Mouse (Mus musculus) ES-Bruce4 (cell line): ENCODE data around the gene Unc119b. TPM values are rescaled to one million over a fixed set of nuclear protein-coding genes. Genes with fewer than 3 reads are reported as not detected.
A peak's percentile ranks its signal among the peaks of the same experiment; 100 is the strongest.
"Not testable (repeated sequence)": the region's sequence is repeated elsewhere in the genome, so short reads cannot be mapped to it uniquely, and the experiment has no call there.

Source experiments
- H3K27ac ChIP-seq: 2 replicates; pipeline ENCODE4 v1.5.1; 2012; ENCODE audit warnings: low read length, inconsistent platforms; ENCODE audit not compliant: insufficient read depth
- H3K27me3 ChIP-seq: 2 replicates; pipeline ENCODE4 v1.6.1; 2012; ENCODE audit warnings: mild to moderate bottlenecking, low read length, inconsistent platforms; ENCODE audit not compliant: control insufficient read depth, poor library complexity, insufficient read depth, severe bottlenecking
- H3K36me3 ChIP-seq: 2 replicates; pipeline ENCODE4 v1.6.1; 2012; ENCODE audit warnings: inconsistent platforms, mild to moderate bottlenecking, low read length, moderate library complexity; ENCODE audit not compliant: control insufficient read depth, poor library complexity, insufficient read depth, severe bottlenecking
- H3K4me1 ChIP-seq: one replicate; pipeline ENCODE4 v1.8.1; 2011; ENCODE audit warnings: low read length; ENCODE audit not compliant: control insufficient read depth, insufficient read depth
- H3K4me3 ChIP-seq: 2 replicates; pipeline ENCODE4 v1.5.1; 2011; ENCODE audit warnings: low read depth, mild to moderate bottlenecking, low read length
- H3K9ac ChIP-seq: 2 replicates; pipeline ENCODE4 v1.6.1; 2012; ENCODE audit warnings: low read depth, mild to moderate bottlenecking, inconsistent platforms; ENCODE audit not compliant: poor library complexity, severe bottlenecking
- H3K9me3 ChIP-seq: replicated peaks from 2 replicates; pipeline ENCODE4 v1.6.1; 2012; ENCODE audit warnings: mild to moderate bottlenecking, low read length, inconsistent platforms; ENCODE audit not compliant: control insufficient read depth, poor library complexity, insufficient read depth, severe bottlenecking
- CTCF ChIP-seq: IDR thresholded peaks from one replicate; pipeline ENCODE4 v1.8.1; 2011; ENCODE audit warnings: low read depth, low read length
- EP300 ChIP-seq: IDR thresholded peaks from 2 replicates; pipeline ENCODE4 v1.6.1; 2011; ENCODE audit warnings: low read depth, low read length; ENCODE audit not compliant: insufficient read depth
- POLR2A ChIP-seq: IDR thresholded peaks from one replicate; pipeline ENCODE4 v1.8.1; 2011; ENCODE audit warnings: low read length; ENCODE audit not compliant: insufficient read depth
- polyA plus RNA-seq: library from polyadenylated mRNA; stranded (reverse); fragments of >200 nt; gene quantifications from 2 replicates; pipeline ENCODE4 v1.2.4, GENCODE M21; 2011; ENCODE audit warnings: low read depth; ENCODE audit not compliant: missing spikeins, insufficient read depth, insufficient read length

Gene Unc119b
- polyA plus RNA-seq, 1 experiment = 35.5 TPM

DNA sequence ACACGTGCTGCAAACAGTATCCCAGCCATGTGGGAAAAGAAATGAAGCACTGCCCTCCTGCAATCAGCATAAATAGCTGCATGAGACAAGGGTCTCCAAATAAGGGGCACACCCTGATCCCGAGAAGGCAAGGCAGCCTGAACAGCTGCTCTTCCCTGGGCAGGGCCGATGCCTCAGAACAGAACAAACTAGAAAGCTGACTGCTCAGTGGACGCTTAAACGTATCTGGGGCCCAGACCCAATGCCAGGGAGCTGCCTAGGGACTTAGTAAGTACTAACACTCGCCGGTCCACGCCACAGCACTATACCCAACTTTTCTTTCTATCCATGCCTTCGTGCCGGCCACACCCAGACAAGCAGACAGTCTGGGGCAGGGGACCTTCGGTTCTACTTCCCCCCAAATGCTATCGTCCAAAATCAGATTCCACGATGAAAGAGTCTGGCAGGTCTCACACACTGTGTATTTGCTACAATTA lies 20.4 kb upstream of the Unc119b start:
- Histone ChIP-seq H3K36me3 (peaks cover 12% of the 10 kb centered on the region), H3K27me3 (no peaks in the 10 kb centered on the region), H3K9ac (peak overlapping the region; percentile 96; the same call in 1 of the 2 replicates), H3K27ac (peak overlapping the region; percentile 5; the same call in 1 of the 2 replicates), H3K4me1 (peaks cover 4% of the 10 kb centered on the region), H3K4me3 (peak overlapping the region; percentile 36), H3K9me3 (no peaks in the 10 kb centered on the region)
- TF ChIP-seq EP300 (no peak), POLR2A (no peak), CTCF (no peak)

DNA sequence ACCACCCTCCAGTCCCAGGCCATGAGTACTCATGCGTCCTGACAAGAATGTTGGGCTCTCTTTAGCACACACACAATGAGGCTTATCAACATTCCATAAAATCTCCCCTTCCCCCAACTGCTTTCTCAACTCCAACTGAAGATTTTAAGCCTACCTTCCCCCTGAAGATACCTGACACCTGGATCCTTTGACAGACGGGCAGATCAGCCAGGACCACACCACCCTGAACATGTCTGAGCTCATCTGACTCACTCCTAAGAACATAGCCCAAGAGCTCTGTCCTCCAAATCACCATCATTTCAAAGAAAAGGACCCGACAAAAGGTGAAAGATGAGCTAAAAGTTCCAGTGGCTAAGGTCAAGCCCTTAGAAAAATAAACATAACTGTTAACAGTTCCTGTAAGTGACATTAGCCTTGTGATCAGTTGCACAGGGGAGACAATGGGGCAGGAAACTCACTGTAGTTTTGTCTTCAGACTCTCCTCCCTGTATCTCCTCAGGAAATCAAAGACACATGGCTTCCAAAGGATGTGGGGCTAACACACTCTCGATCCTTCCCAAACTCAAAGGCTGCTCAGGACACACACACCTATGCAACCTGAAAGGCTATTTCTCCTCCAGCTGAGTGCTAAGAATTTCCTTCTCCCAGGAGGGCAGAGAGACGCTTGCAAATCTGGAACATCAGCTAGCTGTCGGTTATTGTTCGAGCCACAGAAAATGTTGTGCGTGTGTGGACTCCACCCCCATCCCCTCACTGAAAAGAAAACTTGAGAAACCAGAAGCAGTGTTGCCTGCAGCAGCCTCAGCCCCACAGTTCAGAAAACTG lies 17.6 kb upstream of the Unc119b start:
- peak overlapping the region; percentile 41 for H3K27ac ChIP-seq
- no peak for TF ChIP-seq POLR2A
- TF ChIP-seq EP300 = no peak
- no peak for TF ChIP-seq CTCF
- H3K4me3 ChIP-seq = no peak overlapping the region
- no peaks in the 10 kb centered on the region for H3K27me3 ChIP-seq
- H3K9me3 ChIP-seq = no peaks in the 10 kb centered on the region
- H3K36me3 ChIP-seq = peaks cover 38% of the 10 kb centered on the region
- H3K4me1 ChIP-seq = peaks cover 4% of the 10 kb centered on the region
- H3K9ac ChIP-seq = peak overlapping the region; percentile 11; the same call in 1 of the 2 replicates

DNA sequence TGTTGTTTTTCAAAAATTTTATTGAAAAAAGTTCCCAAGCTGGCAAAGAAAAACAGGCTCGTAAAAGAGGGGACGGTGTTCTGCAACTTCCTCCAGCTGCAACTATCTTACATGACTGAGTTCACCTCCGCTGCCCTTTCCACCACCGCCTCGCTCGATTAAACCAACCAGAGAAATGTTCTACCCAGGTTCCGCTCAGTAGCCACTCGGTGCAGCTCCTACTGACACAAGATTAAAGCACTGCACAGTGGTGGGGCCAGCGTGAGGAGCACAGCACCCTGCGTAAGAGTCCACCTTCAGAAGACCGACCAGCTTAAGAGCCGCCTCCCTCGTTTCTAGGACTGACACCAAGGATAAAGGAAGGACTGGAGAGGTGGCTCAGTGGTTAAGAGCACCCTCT lies 16.7 kb upstream of the Unc119b start:
- Histone ChIP-seq H3K9me3 (no peaks in the 10 kb centered on the region), H3K36me3 (peaks cover 46% of the 10 kb centered on the region), H3K9ac (no peak overlapping the region; the same call in 1 of the 2 replicates), H3K27ac (peak overlapping the region; percentile 9; the same call in 1 of the 2 replicates), H3K4me1 (peaks cover 4% of the 10 kb centered on the region), H3K4me3 (no peak overlapping the region), H3K27me3 (no peaks in the 10 kb centered on the region)
- no peak for TF ChIP-seq POLR2A
- no peak for TF ChIP-seq CTCF
- no peak for TF ChIP-seq EP300

DNA sequence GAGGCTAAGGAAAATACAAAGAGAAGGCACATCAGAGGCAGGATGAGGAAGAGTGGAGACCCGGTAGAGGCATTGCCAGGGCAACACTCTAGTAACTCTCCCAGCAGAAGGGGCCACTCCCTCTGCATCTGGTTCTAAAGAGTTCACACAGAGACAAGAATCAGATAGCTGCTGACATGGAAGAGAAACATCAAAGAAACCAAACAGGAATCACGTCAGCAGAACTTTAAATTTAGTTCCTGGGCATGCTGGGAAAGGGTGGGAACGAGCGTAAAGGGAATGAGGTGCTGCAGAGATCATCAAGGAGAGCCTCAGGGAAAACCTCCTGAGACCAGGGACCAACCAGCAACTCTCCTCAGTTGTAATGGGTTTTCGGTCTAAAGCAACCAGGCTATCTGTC lies 16.2 kb upstream of the Unc119b start:
- TF ChIP-seq CTCF (no peak), EP300 (no peak), POLR2A (no peak)
- H3K9me3 ChIP-seq = no peaks in the 10 kb centered on the region
- no peaks in the 10 kb centered on the region for H3K27me3 ChIP-seq
- no peak overlapping the region for H3K4me3 ChIP-seq
- peaks cover 48% of the 10 kb centered on the region for H3K36me3 ChIP-seq
- no peak overlapping the region; the same call in 1 of the 2 replicates for H3K9ac ChIP-seq
- H3K27ac ChIP-seq = no peak overlapping the region
- peaks cover 6% of the 10 kb centered on the region for H3K4me1 ChIP-seq

DNA sequence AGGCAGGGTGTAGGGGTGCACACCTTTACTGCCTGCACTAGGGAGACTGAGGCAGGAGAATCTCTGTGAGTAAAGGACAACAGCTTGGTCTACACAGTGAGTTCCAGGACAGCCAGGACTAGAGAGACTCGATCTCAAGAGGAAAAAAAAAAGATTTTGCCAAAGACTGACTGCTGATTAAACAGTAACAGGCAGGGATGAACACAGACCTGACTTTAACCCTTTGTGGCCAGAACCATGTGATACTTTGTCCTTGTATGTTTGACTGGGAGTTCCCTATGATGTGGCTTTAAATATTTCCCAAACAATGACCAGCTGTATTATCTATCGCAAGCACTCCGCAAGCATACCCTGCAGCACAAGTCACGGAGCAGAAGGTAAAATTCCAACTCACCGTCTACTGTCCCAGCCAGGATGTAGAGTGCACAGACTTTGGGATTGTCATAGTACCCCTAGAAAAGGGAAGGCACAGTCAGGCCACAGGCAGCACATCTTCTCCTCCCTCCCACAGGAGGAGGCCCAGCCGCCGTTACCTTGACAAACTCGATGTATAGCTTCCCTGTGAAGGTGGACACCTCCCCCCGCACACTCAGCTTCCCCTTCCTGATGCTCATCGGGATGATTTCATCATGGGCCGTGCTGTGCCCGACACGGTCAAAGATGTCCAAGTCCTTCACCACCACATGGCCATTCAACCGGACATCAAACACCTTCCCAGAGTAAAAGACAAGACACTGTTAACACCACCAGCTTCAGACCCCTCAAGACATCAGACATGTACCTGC lies 15.1 kb upstream of the Unc119b start:
- H3K9ac ChIP-seq = no peak overlapping the region
- H3K27me3 ChIP-seq = no peaks in the 10 kb centered on the region
- no peaks in the 10 kb centered on the region for H3K9me3 ChIP-seq
- H3K36me3 ChIP-seq = peaks cover 48% of the 10 kb centered on the region
- H3K27ac ChIP-seq = no peak overlapping the region
- H3K4me3 ChIP-seq = no peak overlapping the region
- H3K4me1 ChIP-seq = peaks cover 7% of the 10 kb centered on the region
- TF ChIP-seq CTCF = no peak
- TF ChIP-seq EP300 = no peak
- TF ChIP-seq POLR2A = no peak

DNA sequence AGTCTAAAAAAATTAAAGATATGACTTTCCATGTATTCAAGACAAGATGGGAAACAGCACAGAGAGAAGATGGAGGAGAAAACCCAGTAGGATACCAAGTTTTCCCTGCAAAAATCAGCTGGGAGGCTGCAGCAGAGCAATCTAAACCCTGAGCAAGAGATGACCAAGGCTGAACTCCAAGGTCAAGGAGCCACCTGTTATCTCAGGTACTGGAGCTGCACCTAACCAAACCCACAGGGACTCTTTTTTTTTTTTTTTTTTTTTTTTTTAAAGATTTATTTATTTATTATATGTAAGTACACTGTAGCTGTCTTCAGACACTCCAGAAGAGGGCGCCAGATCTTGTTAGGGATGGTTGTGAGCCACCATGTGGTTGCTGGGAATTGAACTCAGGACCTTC lies 14.1 kb upstream of the Unc119b start:
- H3K27ac ChIP-seq, H3K27me3 ChIP-seq, H3K4me3 ChIP-seq, H3K9me3 ChIP-seq, H3K4me1 ChIP-seq, H3K9ac ChIP-seq: not testable (repeated sequence)
- H3K36me3 ChIP-seq = peaks cover 48% of the 10 kb centered on the region
